Mouse (Mus musculus): ENCODE measurements at regions not wholly inside any gene's neighbourhood (a gene's known extent, or its start where the extent isn't known, plus 50 kb on each side); places are given as distances from the start of the nearest gene placed in this dataset.

- DNase-seq, result no peak
- intact Hi-C loops (cut with DNase I; ENCODE audit: low total_unique reads), result loop anchor here (5.0 kb wide), 1 partner anchor 36 kb away; no protein-coding TSS in a partner anchor
These were observed 92.1 kb downstream of the Bcl2l11 start for GRCm38 (mm10) chr2:128217784-128218467.

- no peak for DNase-seq
- intact Hi-C loops (cut with DNase I; ENCODE audit: low total_unique reads), result loop anchor here (5.0 kb wide), 1 partner anchor 37 kb away; no protein-coding TSS in a partner anchor
These were observed 93.1 kb downstream of the Bcl2l11 start for GRCm38 (mm10) chr2:128218961-128219360.

- intact Hi-C loops (cut with DNase I; ENCODE audit: low total_unique reads), result no loop called here
- DNase-seq, result no peak
These were observed 95.2 kb downstream of the Bcl2l11 start for GRCm38 (mm10) chr2:128221055-128221454.

- intact Hi-C loops (cut with DNase I; ENCODE audit: low total_unique reads), result no loop called here
- DNase-seq, result no peak
These were observed 95.8 kb downstream of the Bcl2l11 start for GRCm38 (mm10) chr2:128221657-128222056.

GRCm38 (mm10) chr2:128226465-128227047 is 100.7 kb downstream of the Bcl2l11 start:
- intact Hi-C loops (cut with DNase I; ENCODE audit: low total_unique reads), result no loop called here
- no peak for DNase-seq

GRCm38 (mm10) chr2:128229730-128230129 is 103.9 kb downstream of the Bcl2l11 start:
- DNase-seq, result no peak
- intact Hi-C loops (cut with DNase I; ENCODE audit: low total_unique reads), result no loop called here

GRCm38 (mm10) chr2:128230921-128231320 is 105.1 kb downstream of the Bcl2l11 start:
- intact Hi-C loops (cut with DNase I; ENCODE audit: low total_unique reads), result no loop called here
- no peak for DNase-seq

- no peak for DNase-seq
These were observed 105.5 kb downstream of the Bcl2l11 start for GRCm38 (mm10) chr2:128231338-128231737.

GRCm38 (mm10) chr2:128232027-128232426 is 106.2 kb downstream of the Bcl2l11 start:
- no peak for DNase-seq
- intact Hi-C loops (cut with DNase I; ENCODE audit: low total_unique reads), result no loop called here

More at GRCm38 (mm10) chr2:128231338-128231737, 105.5 kb downstream of the Bcl2l11 start:
- intact Hi-C loops (cut with DNase I; ENCODE audit: low total_unique reads), result no loop called here

GRCm38 (mm10) chr2:128235127-128235526 is 109.3 kb downstream of the Bcl2l11 start:
- DNase-seq, result no peak
- intact Hi-C loops (cut with DNase I; ENCODE audit: low total_unique reads), result no loop called here

GRCm38 (mm10) chr2:128239451-128239850 is 113.6 kb downstream of the Bcl2l11 start:
- no peak for DNase-seq
- intact Hi-C loops (cut with DNase I; ENCODE audit: low total_unique reads), result no loop called here

- intact Hi-C loops (cut with DNase I; ENCODE audit: low total_unique reads), result loop anchor here (10.0 kb wide), 1 partner anchor 155 kb away; no protein-coding TSS in a partner anchor
- DNase-seq, result no peak
These were observed 114.2 kb downstream of the Bcl2l11 start for GRCm38 (mm10) chr2:128240054-128240453.

- intact Hi-C loops (cut with DNase I; ENCODE audit: low total_unique reads), result loop anchor here (10.0 kb wide), 1 partner anchor 154 kb away; no protein-coding TSS in a partner anchor
These were observed 114.9 kb downstream of the Bcl2l11 start for GRCm38 (mm10) chr2:128240536-128241279.

GRCm38 (mm10) chr2:128241280-128241665 is 115.4 kb downstream of the Bcl2l11 start:
- DNase-seq, result no peak
- intact Hi-C loops (cut with DNase I; ENCODE audit: low total_unique reads), result loop anchor here (10.0 kb wide), 1 partner anchor 154 kb away; no protein-coding TSS in a partner anchor

More at GRCm38 (mm10) chr2:128240536-128241279, 114.9 kb downstream of the Bcl2l11 start:
- DNase-seq, result peak; percentile 18

- peak; percentile 65 for DNase-seq
- intact Hi-C loops (cut with DNase I; ENCODE audit: low total_unique reads), result loop anchor here (10.0 kb wide), 1 partner anchor 149 kb away; no protein-coding TSS in a partner anchor
These were observed 119.7 kb downstream of the Bcl2l11 start for GRCm38 (mm10) chr2:128245544-128245943.

- intact Hi-C loops (cut with DNase I; ENCODE audit: low total_unique reads), result loop anchor here (10.0 kb wide), 1 partner anchor 147 kb away; no protein-coding TSS in a partner anchor
- no peak for DNase-seq
These were observed 122.1 kb downstream of the Bcl2l11 start for GRCm38 (mm10) chr2:128247967-128248366.

GRCm38 (mm10) chr2:128249188-128249587 is 123.3 kb downstream of the Bcl2l11 start:
- DNase-seq, result no peak
- intact Hi-C loops (cut with DNase I; ENCODE audit: low total_unique reads), result loop anchor here (10.0 kb wide), 1 partner anchor 146 kb away; no protein-coding TSS in a partner anchor

- no peak for DNase-seq
- intact Hi-C loops (cut with DNase I; ENCODE audit: low total_unique reads), result loop anchor here (10.0 kb wide), 1 partner anchor 145 kb away; no protein-coding TSS in a partner anchor
These were observed 123.8 kb downstream of the Bcl2l11 start for GRCm38 (mm10) chr2:128249607-128250006.

- intact Hi-C loops (cut with DNase I; ENCODE audit: low total_unique reads), result no loop called here
- no peak for DNase-seq
These were observed 125.0 kb downstream of the Bcl2l11 start for GRCm38 (mm10) chr2:128250841-128251240.

GRCm38 (mm10) chr2:128256651-128257050 is 130.8 kb downstream of the Bcl2l11 start:
- intact Hi-C loops (cut with DNase I; ENCODE audit: low total_unique reads), result no loop called here
- DNase-seq, result no peak

Data from gastrocnemius, postnatal 14 days (tissue).